Mouse (Mus musculus): ENCODE data around the gene Phf11c.
"Not testable (repeated sequence)": the region's sequence is repeated elsewhere in the genome, so short reads cannot be mapped to it uniquely, and the experiment has no call there.

Gene Phf11c

GRCm38 (mm10) chr14:59395281-59395680, at the start of gene Phf11c:
Gene Phf11c, minus strand, starts transcription at chr14:59395381.
- no peak for DNase-seq

- no peak for DNase-seq
Observed at GRCm38 (mm10) chr14:59441472-59441805, 46.3 kb upstream of the Phf11c start.

GRCm38 (mm10) chr14:59440558-59441471, 45.6 kb upstream of the Phf11c start, which contains the start of the genes Setdb2 and Cab39l:
Gene Setdb2, minus strand, starts transcription at chr14:59440884.
Gene Cab39l, plus strand, starts transcription at chr14:59440972.
- peak; percentile 95 for DNase-seq

- no peak for DNase-seq
Observed at GRCm38 (mm10) chr14:59440039-59440438, 44.9 kb upstream of the Phf11c start.

GRCm38 (mm10) chr14:59438505-59438904, 43.3 kb upstream of the Phf11c start:
- no peak for DNase-seq

GRCm38 (mm10) chr14:59437398-59437797, 42.2 kb upstream of the Phf11c start:
- no peak for DNase-seq

- no peak for DNase-seq
Observed at GRCm38 (mm10) chr14:59435206-59435605, 40.0 kb upstream of the Phf11c start.

GRCm38 (mm10) chr14:59433902-59434301, 38.7 kb upstream of the Phf11c start:
- no peak for DNase-seq

- no peak for DNase-seq
Observed at GRCm38 (mm10) chr14:59430556-59430955, 35.4 kb upstream of the Phf11c start.

- no peak for DNase-seq
Observed at GRCm38 (mm10) chr14:59422912-59423663, 27.9 kb upstream of the Phf11c start.

- no peak for DNase-seq
Observed at GRCm38 (mm10) chr14:59418171-59418570, 23.0 kb upstream of the Phf11c start.

GRCm38 (mm10) chr14:59414979-59415378, 19.8 kb upstream of the Phf11c start:
- DNase-seq, result not testable (repeated sequence)

GRCm38 (mm10) chr14:59396999-59397398, 1.8 kb upstream of the Phf11c start:
- DNase-seq, result peak; percentile 45

- DNase-seq, result not testable (repeated sequence)
Observed at GRCm38 (mm10) chr14:59390181-59390580, 5.0 kb downstream of the Phf11c start.

- DNase-seq, result no peak
Observed at GRCm38 (mm10) chr14:59389532-59389931, 5.6 kb downstream of the Phf11c start.

GRCm38 (mm10) chr14:59370348-59371068, 24.7 kb downstream of the Phf11c start:
- no peak for DNase-seq

GRCm38 (mm10) chr14:59366386-59367105, 28.6 kb downstream of the Phf11c start:
- DNase-seq, result no peak

- DNase-seq, result no peak
Observed at GRCm38 (mm10) chr14:59365244-59365644, 29.9 kb downstream of the Phf11c start, which contains the start of gene Phf11d. Gene Phf11d, minus strand, starts transcription at chr14:59365470.

- peak; percentile 9 for DNase-seq
Observed at GRCm38 (mm10) chr14:59341189-59341588, 54.0 kb downstream of the Phf11c start, which contains the start of gene Phf11b. Gene Phf11b, minus strand, starts transcription at chr14:59341351.

- DNase-seq, result no peak
Observed at GRCm38 (mm10) chr14:59339541-59339940, 55.6 kb downstream of the Phf11c start.

- not testable (repeated sequence) for DNase-seq
Observed at GRCm38 (mm10) chr14:59336056-59336455, 59.1 kb downstream of the Phf11c start.
